ENCODE assay signal across 10 mouse cellular contexts in the genomic region with DNA sequence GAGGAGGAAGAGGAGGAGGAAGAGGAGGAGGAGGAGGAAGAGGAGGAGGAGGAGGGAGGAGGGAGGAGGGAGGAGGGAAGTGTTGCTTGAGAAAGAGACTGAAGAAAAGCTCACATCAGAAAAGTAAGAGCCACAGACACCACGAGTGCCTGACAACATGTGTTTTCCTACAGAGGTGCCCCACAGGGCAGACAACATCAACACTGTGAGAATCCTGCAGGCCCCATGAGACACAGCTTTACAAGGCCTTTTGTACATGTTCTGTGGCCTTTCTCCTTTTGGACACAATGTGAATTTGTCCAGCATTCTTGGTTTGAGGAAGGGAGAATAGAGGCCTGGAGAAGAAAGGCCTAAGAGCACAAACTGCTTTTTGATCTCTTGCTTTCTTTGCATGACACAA.
"Had no signal": no experiment of that assay in that cellular context is flagged by ENCODE, and none has a peak within 500 bp of the region (broad histone marks: within the 10 kb centered on the region; RNA-seq: fewer than 3 reads in every experiment).

No protein-coding gene starts in this region.

- H3K4me2 ChIP-seq: heart, embryonic 11.5 days; hindbrain, embryonic 12.5 days; hindbrain, embryonic 14.5 days; kidney, embryonic 15.5 days; limb, embryonic 13.5 days; limb, embryonic 15.5 days; liver, embryonic 12.5 days had no signal

- H3K4me3 ChIP-seq: hindbrain, embryonic 12.5 days; kidney, embryonic 15.5 days; limb, embryonic 13.5 days; limb, embryonic 15.5 days; liver, embryonic 12.5 days had no signal

- H3K27ac ChIP-seq: hindbrain, embryonic 12.5 days; kidney, embryonic 15.5 days; kidney, postnatal 0 days; limb, embryonic 13.5 days; limb, embryonic 15.5 days; liver, embryonic 12.5 days; liver, embryonic 14.5 days had no signal

- H3K9me3 ChIP-seq: hindbrain, embryonic 12.5 days; kidney, embryonic 15.5 days; limb, embryonic 13.5 days; limb, embryonic 15.5 days; liver, embryonic 12.5 days had no signal

- H3K36me3 ChIP-seq: hindbrain, embryonic 12.5 days; kidney, embryonic 15.5 days; limb, embryonic 13.5 days; limb, embryonic 15.5 days; liver, embryonic 12.5 days had no signal

- DNase-seq: layer of hippocampus, adult 9-11 months had no signal

- H3K9ac ChIP-seq: hindbrain, embryonic 12.5 days; hindbrain, embryonic 14.5 days; kidney, embryonic 15.5 days; limb, embryonic 13.5 days; limb, embryonic 15.5 days; liver, embryonic 12.5 days; liver, embryonic 14.5 days had no signal

- ATAC-seq: liver, embryonic 12.5 days had no signal

- H3K4me1 ChIP-seq: hindbrain, embryonic 12.5 days; kidney, embryonic 15.5 days; limb, embryonic 13.5 days; limb, embryonic 15.5 days; liver, embryonic 12.5 days had no signal

- H3K27me3 ChIP-seq: limb, embryonic 15.5 days; liver, embryonic 12.5 days had no signal
